Mouse (Mus musculus) liver, embryonic 14.5 days (tissue): ENCODE measurements around the gene Gm20498.

Source experiments
- CTCF ChIP-seq: IDR thresholded peaks from 2 replicates; pipeline ENCODE4 v1.5.1; 2016; ENCODE audit warnings: antibody characterized with exemption, low read depth, control low read depth
- EP300 ChIP-seq: IDR thresholded peaks from 2 replicates; pipeline ENCODE4 v1.6.1; 2016; ENCODE audit warnings: antibody characterized with exemption, low read depth

GRCm38 (mm10) chr12:81568374-81568773 lies 35.7 kb upstream of the Gm20498 start, which contains the start of gene Adam21:
- TF ChIP-seq CTCF (no peak), EP300 (no peak)
